Mouse (Mus musculus) CD4-positive, CD25-positive, alpha-beta regulatory T cell, adult 4 months (primary cell): Measurements from ENCODE around the gene Slc7a8. TPM values are rescaled to one million over a fixed set of nuclear protein-coding genes. Genes with fewer than 3 reads are reported as not detected.

Experiments
- ATAC-seq: one replicate; pipeline ENCODE4 v1.8.0; 2017
- polyA plus RNA-seq, 2 experiments: library from polyadenylated mRNA; unstranded; fragments of 100-300 nt; shearing (Covaris generic); gene quantifications; one replicate each; pipeline ENCODE4 v1.2.1; 2017

Gene Slc7a8
- polyA plus RNA-seq, 2 experiments from 2014 or later: 0.14 TPM; not detected in 1

DNA sequence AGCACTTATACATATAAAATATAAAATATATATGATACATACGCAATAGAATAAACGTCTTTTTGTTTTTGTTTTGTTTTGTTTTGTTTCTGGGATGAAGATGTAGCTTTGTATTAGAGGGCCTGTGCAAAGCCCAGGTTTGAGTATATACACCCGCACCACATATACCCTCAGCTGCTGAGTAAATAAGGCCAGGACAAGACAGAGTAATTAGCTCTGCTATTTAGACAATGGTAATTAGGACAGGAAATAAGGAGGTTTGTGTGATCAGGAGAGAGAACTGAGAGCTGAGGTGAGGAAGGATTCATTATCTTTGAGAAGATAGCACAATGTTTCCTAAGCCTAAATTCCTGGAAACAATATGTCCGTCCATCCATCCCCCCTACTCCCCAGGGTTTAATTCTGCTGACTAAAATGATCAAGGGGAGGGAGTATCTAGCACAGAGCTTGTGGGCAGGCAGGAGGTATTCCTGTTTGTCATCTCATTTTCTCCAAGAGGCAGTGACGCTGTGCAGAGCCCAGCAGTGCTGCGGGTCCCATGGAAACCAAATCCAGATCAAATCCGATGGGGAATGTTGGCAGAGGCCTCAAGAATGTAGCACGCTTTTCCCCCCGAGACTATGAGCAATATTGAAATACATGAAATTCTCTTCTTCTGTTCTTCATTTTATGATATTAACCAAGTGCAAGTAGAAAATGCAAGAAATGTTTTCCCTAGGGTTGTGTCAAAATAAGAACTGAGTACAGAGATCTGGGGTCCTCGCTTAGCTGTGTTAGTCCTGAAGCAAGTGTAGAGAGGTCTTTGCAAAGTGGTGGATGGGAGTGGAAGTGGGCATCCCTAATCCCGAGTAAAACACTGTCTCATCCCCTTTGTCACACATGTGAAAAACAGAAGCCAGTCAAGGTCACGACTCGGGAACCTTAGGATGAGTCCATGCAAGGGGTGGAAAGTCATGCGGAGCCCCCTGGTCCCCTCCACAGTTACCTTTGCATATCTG, 44.9 kb downstream of the Slc7a8 start:
- no peak for ATAC-seq

DNA sequence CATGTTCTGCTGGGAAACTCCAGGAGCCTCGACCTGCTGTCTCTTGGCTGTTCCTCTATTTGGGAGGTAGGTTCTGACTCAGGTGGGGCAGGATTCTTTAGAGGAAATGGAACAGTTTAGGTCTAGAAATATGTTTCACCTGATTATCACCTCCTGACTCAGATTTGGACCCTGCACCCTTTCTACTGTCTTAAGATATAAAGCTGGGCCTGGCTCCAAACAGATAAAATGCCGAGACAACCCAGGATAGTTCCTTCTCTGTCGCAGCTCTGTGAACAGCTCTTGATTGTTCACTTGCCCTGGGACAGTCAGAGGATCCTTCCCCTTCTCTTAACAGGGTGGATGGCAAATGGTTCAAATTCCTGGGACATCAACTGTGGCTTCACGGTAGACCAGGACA, 46.5 kb downstream of the Slc7a8 start:
- no peak for ATAC-seq

DNA sequence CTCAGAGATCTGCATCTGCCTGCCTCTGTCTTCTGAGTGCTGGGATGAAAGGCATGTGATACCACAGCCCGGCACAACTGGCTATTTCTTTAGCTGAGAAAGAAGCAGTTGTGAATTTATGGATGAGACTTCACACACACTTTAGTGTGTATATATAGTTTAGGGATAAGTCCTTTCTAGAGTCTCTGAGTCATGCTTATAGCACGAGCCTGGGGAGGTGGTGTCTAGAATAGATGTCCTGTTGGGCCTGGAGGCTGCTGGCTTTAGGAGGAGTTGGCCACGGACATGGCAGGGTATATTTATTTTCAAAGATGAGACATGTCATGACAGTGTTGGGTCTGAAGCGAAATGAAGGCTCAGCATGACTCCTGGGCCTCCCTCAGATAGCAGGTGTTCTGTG, 47.7 kb downstream of the Slc7a8 start:
- ATAC-seq: no peak

DNA sequence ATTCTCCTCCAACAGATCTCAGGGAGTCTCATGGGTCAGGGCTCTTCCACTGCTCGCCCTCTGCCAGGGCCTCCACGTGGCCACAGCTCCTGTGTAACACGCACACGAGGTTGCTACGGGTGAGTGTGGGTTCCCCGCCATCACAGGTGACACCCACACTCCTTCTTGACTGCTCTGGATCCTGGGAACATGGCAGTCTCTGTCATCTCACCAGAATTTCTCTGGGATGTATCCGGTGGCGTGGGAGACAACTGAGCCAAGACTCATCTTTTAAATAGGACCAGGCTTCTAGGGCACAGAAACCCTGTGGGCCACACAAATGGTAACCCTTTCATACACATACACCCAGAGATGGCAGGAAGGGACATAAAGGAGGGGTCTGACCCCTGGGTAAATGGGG, 49.5 kb downstream of the Slc7a8 start:
- ATAC-seq: no peak

DNA sequence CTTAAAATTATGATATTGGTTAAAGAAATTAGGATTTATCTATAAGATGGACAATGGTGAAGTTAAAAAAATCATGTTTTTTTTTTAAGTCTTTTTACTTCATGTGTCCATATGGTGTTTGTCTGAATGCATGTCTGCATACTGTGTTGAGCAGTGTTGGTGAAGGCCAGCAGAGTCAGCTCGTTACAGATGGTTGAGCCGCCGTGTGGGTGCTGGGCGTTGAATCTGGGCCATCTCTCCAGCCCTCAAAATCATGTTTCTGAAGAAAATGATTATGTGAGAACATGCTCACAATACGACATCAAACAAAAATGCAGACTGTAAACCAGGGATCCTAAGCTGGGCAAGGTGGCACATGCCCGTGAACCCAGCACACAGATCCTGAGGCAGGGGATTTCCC, 51.4 kb downstream of the Slc7a8 start:
- no peak for ATAC-seq

DNA sequence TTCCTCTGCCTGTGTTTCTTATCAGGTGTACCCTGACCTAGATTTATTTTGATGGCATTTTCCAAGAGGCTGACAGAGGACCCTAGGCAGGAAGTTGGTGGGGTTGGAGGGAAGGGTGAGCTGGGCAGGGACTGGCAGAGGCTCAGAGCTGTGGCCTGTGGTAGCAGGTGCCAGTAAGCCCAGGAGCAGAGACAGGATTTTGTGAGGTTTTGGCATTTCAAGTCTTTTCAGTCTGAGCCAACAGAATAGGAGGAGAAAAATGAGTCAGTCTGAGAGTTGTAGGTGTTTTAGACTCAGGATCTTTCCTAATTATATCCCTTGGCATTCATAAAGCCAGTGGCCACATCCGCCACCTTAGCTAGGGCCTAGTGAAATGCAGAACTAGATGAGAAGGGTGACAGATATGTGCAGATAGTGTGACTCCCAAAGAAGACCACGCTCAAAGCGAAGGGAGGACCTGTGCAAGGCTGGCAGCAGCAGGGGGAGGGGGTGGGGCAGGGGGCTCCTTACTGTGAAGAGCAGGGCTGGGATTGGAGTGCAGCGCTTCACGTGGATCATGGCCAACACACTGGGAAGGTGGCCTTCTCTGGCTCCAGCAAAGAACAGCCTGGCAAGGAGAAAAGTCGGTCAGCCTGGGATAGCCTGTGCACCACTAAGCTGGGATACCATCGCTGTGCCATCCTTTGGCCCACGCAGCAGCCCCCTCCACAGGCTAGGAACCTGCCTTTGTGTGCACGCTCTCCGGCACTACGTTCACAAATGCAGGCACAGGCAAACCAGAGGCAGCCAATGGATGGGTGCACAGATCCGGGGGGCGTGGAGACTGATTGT, 52.7 kb downstream of the Slc7a8 start:
- ATAC-seq: no peak

DNA sequence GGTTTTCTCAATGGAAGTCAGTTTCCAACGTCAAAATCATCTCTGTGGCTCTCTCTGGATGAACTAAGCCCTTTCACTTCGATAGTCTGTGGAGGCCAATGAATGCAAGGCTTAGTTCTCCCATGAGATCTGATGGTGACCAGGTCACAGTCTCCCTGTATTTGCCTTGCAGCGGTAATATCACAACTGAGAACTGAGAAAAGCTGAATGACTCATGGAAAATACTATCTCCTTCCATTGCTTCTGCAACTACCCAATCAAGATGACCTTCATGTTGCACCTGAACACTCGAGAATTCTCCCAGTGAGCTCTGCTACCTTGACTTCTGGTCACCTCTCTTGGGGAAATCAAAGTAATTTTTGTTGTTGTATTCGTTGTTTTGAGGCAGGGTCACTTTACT, 54.2 kb downstream of the Slc7a8 start:
- no peak for ATAC-seq

DNA sequence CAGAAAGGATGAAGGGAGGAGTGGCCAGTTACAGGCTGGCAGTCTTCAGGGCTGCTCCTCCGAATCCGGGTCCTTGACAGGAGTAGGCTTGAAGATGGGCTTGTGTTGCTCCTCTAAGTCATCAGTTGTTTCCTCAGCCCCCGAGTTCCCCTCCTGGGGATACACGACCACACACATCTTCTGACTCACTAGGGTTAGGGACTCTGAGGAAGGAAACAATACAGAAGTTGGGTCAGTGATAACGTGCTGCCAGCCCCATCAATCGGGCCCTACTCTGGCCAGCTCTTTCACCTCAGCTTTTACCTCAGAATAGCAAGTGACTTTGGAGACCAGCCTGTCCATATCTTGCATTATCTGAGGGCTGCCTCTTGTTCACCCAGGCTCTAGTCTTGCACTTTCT, 57.7 kb downstream of the Slc7a8 start:
- ATAC-seq: no peak

DNA sequence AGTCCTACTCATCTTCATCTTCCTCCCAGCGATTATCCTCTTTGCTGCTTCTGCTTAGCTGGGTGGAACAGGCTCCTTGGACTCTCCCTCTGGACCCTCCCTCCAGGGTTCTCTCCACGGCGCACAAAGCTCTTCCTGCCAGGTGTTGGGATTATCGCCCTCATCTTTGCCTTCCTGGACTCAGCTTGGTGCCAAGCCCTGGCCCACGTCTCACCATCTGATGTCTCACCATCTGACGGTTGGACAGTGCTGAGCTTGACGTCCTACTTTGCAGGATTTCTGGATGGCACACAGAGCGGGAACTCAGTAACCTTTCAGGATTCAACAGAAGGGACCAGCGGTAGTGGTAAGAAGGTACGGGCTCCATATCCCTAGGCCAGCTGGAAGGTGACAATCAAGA, 60.0 kb downstream of the Slc7a8 start:
- ATAC-seq: no peak

DNA sequence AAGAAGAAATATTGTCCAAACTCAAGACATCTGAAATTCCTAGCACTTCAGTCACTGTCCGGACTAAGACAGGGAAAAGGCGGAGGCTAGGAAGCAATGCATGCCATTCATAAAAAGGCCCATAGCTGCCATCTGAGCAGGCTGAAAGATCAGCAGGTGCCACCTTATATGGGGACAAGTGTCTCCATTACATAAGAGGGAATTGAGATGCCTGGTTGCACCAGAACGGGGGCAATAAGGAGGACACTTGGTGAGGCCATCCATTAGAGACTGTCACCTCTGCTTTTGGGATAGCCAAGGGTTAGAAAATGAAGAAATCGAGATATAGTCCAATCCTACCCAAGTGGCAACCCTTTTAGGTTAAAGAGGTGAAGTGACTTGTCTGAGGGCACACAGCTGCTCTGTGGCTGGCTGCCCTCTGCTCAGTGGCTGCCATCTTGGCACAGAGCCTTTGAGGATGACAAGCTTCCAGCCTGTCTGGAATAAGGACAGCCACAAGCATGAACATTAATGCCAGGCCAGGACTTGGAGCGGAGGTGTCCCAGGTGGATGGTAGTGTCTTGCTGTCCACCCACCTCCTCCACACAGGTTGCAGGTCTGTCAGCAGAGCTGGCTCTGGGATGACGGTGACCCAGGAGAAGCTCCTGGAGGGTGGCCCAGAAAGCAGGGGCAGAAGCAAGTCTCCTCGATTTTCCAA, 60.9 kb downstream of the Slc7a8 start:
- ATAC-seq: no peak

DNA sequence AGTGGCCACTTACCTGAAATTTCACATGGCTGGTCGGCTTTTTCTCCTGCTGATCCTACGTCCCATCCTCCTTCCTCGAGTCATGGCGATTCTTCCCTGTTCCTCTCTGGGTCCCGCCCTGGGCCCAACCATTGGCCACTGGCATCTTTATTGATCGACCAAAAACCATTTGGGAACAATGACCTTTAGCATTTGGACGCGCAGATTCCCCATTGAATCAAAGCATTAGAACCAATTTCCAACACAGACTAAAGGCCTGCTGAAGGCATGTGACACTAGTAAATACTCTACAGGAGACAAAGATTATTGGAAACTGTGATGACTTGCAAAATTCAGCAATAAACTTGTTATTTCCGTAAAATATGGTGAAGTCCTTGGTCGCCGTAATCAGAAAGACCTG, 61.7 kb downstream of the Slc7a8 start:
- ATAC-seq: no peak

DNA sequence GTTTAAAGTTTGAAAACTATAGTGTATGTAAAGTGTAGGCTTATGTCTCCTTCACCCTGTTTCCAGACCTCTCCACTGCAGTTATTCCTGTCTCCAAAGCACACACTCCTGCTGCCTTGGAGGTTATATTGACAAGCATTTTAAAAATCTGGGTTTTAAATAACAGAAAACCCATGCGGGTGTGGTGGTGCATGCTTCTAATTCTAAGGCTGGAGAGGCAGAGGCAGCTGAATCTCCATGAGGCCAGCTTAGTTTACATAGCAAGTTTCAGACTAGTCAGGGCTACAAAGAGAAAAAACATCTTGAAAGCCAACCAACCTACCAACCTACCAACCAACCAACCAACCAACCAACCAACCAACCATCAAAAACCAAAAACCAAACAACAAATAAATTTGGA, 66.3 kb downstream of the Slc7a8 start:
- no peak for ATAC-seq

DNA sequence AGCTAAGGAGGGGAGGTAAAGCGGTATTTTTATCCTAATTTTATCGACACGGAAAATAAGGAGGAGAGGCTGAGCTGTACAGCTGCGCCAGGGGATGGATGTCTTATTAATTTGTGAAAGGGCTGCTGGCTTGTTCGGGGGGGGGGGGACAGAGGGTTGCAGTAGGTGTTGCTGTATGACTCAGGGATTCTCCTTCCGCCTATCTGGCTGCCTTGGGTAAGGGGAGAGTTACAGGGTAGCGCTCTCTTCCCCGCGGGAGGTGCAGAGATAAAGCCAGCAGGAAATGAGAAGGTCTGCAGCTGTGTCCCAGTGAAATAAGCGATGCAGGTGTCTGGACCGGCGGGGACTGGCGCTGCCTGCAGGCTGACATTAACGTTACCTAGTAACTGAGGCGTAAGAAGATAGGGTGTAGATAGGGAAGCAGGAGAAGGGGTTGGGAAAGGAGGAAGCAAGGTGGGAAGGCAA, 67.1 kb downstream of the Slc7a8 start:
- ATAC-seq: peak; percentile 65

DNA sequence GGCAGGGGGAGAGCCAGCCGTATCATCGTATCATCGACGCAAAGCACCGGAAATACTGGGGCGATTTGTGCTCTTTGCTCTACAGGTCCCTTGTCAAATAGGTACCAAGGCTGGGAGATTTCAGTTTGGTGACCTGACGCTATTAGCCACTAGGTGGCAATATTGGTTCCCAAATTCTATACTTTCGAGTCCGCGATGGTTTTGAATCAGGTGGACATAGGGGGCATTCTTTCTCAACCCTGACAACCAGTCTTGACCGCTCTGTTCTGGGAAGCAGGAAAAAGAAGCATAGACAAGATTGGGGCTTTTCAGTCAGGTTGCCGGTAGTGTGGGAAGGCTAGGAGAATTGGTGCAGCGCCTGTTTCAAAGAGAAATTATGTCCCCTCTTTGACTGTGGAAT, 67.6 kb downstream of the Slc7a8 start:
- peak; percentile 84 for ATAC-seq

DNA sequence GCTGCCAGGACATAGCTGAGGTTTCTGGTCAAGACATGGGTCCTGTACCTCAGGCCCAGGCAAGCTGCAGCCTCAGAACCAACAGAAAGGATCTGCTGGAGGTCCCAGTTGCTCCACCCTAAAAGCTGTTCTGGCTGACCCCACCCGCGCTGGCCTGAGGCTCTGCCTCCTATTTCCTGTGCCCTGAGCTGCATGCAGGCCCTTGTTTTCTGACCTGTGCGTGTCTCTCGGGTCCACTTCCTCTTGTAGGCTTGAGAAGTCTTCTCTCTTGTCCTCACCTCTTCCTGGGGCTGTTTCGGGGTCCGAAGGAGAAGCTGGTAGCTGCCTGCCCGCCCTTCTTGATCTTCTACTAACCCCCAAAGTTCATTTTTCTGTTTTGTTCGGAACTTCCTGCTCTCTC, 68.9 kb downstream of the Slc7a8 start:
- no peak for ATAC-seq

DNA sequence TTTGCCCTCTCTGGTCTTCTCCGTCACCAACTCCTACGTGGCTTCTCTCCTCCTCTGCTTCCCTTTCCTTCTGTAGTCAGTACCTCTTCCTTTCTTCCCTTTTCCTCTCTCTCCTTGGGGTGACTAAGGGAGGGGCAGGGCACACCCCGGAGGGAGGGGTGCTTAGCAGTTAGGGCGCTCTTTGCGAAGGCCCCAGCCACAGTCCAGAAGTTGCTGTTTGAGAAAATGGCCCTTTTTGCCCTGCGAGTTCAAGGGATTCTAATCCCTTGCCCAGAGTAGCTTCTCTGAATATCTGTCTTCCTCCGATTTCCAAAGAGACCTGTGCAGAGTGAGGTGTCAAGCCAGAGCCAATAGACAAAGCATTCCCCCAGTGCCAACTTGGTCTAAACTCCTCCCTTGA, 69.7 kb downstream of the Slc7a8 start, which contains the start of gene Cebpe:
Gene Cebpe (minus strand): TSS at position 101 of the 400 bp plus-strand sequence.
- ATAC-seq: no peak

DNA sequence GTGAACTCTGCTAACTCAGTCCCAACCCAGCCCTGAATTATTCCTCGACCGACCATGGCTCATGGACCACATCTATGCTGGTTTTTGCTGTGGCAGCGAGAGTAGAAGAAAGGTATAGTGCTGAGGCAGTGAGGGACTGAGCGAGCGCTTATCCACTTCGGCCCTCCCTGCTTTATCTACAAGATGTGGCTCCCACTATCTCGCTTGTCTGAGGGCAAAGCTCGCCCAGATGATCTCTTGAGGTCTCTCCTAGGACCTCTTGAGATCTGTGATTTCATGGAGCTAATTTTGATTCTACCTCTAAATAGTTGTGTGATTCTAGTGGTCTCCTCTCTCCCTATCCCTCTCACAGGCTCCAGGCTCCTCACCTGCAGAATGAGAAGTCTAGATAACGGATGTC, 72.7 kb downstream of the Slc7a8 start:
- ATAC-seq: no peak

DNA sequence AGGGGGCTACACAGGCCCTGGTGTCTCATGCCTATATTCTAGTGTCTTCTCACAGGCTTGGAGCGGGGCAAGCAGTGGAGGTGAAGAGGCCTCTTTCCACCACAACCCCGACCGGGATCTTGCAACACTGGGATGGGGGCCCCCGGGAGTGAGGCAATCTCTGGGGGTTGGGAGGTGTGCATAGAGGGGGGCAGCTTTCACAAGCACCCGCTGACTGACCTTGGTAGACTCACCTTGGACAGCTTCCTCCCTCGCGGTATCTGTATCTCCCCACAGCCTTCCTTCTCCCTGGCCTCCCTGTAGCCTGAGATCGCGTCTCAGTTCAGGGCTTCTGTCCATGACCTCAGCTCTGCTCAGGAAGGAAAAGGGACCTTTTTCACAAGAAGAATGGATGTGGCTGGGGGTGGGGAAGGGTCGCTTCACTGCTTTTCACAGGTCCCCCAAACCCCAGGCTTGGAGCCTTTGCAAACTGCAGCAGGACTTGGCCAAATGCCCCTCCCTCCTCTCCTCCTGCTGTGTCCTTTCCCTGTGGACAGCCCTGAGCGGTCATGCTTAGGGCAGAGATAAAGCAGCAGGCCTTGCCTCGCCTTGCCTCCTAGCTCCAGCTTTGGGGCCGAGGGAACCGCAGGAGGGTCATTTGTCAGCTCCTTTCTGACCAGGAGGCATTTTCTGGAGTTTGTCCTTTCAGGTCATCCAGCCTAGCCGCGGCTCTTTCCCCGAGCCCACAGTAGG, 75.0 kb downstream of the Slc7a8 start:
- ATAC-seq: no peak

DNA sequence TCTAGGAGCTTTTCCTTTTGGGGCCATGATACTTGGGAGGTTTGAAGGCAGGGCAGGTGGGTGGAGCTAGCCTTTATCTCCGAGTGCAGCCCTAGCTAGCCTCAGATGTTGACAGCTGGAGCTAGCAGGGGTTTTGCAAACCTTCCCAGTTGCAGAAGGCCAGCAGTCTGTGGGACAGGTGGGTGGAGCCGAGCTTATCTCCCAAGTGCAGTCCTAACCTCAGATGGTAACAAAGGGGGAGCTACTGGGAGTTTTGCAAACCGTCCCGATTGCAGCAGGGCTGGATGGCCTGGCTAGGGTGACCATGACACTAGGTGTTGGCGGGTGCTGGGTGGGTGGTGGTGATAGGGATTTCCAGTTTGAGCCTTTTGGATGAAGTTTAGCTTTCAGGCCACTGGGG, 75.9 kb downstream of the Slc7a8 start:
- ATAC-seq: no peak

DNA sequence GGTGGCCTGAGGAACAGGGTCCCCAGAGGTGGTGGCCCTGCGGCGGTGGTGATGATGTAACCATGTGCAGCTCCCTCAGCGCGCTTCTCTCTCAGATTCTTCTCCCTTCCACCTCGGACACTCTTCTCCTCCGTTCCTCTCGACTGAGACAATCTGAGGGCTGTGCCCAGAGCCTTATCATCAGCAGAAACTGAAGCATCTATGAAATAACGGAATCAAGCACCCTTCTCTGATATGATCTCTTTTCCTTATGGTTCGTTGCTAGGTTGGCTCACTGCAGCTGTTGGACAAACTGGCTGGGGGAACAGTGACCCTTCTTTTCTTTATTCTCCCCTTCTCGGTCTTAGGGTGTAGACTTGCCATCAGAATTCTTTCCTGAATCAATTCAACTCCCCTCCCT, 78.5 kb downstream of the Slc7a8 start:
- no peak for ATAC-seq

DNA sequence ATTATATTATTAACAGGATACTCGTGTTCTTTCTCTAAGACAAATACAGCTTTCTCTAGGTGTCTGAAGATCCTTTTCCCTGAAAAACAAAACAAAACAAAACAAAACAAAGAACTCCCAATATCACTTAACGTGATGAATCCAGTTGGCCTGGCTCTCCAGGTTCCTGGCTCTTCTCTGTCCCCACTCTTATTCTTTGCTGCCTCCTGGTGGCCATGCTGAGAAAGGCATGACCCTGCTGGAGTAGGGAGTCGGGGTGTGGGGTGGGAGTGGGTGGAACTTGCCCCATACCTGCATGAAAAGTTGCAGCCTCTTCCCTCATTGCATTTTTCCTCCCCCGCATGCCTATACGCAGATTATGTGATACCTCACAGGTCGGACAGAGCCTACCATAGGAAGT, 80.4 kb downstream of the Slc7a8 start:
- peak; percentile 77 for ATAC-seq

DNA sequence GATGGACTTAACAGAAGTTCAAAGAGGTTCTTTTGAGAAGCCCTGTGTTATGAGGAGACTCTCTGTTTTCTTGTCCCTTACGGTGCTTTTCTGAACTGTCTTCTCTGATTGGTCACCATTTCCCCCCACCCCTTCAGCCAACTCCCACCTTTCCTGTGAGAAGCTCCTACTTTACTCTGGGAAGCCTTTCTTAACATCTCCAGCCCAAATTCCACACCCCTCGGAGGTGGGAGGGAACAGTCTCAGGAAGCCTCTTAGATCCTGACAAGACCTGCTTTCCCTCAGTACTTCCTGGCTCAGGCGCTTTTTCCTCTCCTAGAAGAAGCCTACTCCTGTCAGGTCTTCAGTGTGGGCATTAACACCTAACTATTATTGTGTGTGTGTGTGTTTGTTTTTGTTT, 82.2 kb downstream of the Slc7a8 start:
- ATAC-seq: no peak
